Mouse (Mus musculus) stomach, embryonic 16.5 days (tissue): ENCODE measurements around the gene Chrnb2. TPM values are rescaled to one million over a fixed set of nuclear protein-coding genes. Genes with fewer than 3 reads are reported as not detected.

Experiments
- ATAC-seq: fragments of 200-750 bp; cut with Nextera tagmentation; 2 replicates; pipeline ENCODE4 v1.8.0; 2017; ENCODE audit warnings: moderate number of reproducible peaks, moderate TSS enrichment; ENCODE audit not compliant: insufficient read depth, low FRiP score
- H3K27ac ChIP-seq: fragments of 300-500 bp; sonication (generic); 2 replicates; pipeline ENCODE4 v1.5.1; 2014; ENCODE audit warnings: low read length
- H3K27me3 ChIP-seq: fragments of 300-500 bp; sonication (generic); 2 replicates; pipeline ENCODE4 v1.6.1; 2014; ENCODE audit warnings: low read length, control low read depth, mixed read lengths; ENCODE audit not compliant: control insufficient read depth, insufficient read depth
- H3K36me3 ChIP-seq: fragments of 300-500 bp; sonication (generic); 2 replicates; pipeline ENCODE4 v1.6.1; 2014; ENCODE audit warnings: low read length; ENCODE audit not compliant: control insufficient read depth, insufficient read depth
- H3K4me1 ChIP-seq: fragments of 300-500 bp; sonication (generic); 2 replicates; pipeline ENCODE4 v1.6.1; 2014; ENCODE audit warnings: low read length, control low read depth, mixed read lengths; ENCODE audit not compliant: control insufficient read depth, insufficient read depth
- H3K4me2 ChIP-seq: fragments of 300-500 bp; sonication (generic); 2 replicates; pipeline ENCODE4 v1.6.1; 2014; ENCODE audit warnings: low read depth, low read length, mixed read lengths
- H3K4me3 ChIP-seq: fragments of 300-500 bp; sonication (generic); replicated peaks from 2 replicates; pipeline ENCODE4 v1.5.1; 2014; ENCODE audit warnings: mild to moderate bottlenecking, low read length
- H3K9ac ChIP-seq: fragments of 300-500 bp; sonication (generic); 2 replicates; pipeline ENCODE4 v1.6.1; 2014; ENCODE audit warnings: low read length
- H3K9me3 ChIP-seq: fragments of 300-500 bp; sonication (generic); replicated peaks from 2 replicates; pipeline ENCODE4 v1.6.1; 2016; ENCODE audit warnings: low read length, control low read depth; ENCODE audit not compliant: control insufficient read depth
- WGBS: fragments of 180-500 bp; shearing (Covaris S2); extraction: QIAGEN DNeasy Blood & Tissue Kit; methylation state at CpG from one replicate; pipeline ENCODE4 v1.1.7; 2014; 5-methylcytosine and 5-hydroxymethylcytosine counted together
- polyA plus RNA-seq: library from polyadenylated mRNA; unstranded; fragments of >200 nt; fragmentation: Nextera tagmentation; extraction: Ambion mirVana; gene quantifications from 2 replicates; pipeline ENCODE4 v1.2.1, GENCODE M21; 2015

Chrnb2 gene
- polyA plus RNA-seq, 1 experiment from 2014 or later, result 1.2 TPM

DNA sequence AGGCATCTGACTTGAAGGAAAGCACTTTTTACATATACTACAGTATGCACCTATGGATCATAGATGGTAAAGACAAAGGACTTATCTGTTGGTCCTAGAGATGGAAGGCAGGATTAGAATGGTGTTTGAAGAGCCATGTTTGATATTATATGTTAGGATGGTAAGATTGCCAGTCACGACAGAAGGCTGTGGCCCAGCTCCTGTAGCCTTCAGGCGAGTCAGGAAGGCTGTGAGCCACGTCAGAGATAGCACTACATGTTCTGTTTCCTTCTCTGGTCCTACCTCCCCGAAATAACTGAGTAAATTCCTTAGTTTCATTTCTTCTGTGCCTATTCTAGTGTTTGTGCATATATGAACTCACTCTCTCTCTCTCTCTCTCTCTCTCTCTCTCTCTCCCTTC is 32.3 kb downstream of the Chrnb2 start:
- Histone ChIP-seq H3K9ac (no peak overlapping the region), H3K9me3 (no peaks in the 10 kb centered on the region), H3K36me3 (no peaks in the 10 kb centered on the region), H3K4me1 (peaks cover 12% of the 10 kb centered on the region), H3K4me2 (no peak overlapping the region), H3K27me3 (no peaks in the 10 kb centered on the region), H3K4me3 (no peak overlapping the region), H3K27ac (no peak overlapping the region)
- WGBS, result 82% methylated on average over 4 of the region's 4 CpGs
- no peak for ATAC-seq

DNA sequence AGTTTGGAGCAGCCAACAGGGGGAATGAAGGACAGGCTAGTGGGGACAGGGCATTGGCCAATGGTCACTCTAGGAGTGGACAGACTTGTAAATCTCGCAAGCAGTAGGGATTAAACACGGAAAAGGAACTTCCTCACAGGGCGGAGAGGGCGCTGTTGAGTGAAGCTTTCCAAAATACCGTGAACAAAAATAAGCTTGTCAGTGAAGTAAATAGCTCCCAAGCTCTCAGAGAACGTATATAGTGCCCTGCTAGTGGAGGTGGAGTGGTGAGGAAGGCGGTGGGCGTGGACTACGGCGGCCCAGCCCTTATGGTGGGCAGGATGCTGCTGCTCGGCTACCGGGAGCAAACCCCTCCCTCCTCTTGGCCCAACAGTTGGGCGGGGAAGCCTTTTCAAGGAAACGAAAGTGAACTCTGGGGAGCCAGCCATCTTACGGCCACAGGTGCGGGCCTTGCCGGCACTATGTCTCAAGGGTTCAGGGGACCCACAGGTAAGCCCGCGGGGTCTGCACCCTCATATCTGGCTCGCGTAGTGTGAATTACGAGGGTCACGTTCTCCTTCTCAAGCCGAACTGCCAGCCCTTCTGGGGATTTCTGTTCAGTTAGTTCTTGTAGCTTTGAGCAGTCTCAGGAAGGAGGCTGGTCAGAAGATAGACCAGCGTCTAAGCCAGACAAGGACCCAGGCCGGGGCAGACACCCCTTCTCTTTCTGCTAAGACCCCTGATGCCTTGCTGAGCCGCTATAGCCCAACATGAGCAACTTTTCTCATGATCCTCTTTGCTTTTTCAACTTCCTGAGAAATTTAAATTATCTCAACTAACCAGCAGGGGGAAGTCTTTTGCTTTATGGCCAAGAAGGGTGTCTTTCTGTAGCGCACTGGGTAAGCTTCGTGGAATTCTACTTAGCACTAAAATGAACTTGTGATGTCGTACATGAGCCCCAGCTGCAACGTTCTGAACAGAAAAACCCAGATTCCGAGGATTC is 33.8 kb downstream of the Chrnb2 start:
- Histone ChIP-seq H3K36me3 (no peaks in the 10 kb centered on the region), H3K9ac (peak overlapping the region; percentile 83), H3K4me2 (peak overlapping the region; percentile 66), H3K27me3 (no peaks in the 10 kb centered on the region), H3K27ac (peak overlapping the region; percentile 85), H3K9me3 (no peaks in the 10 kb centered on the region), H3K4me3 (peak overlapping the region; percentile 78), H3K4me1 (peaks cover 12% of the 10 kb centered on the region)
- 1% methylated on average over 32 of the region's 32 CpGs for WGBS
- peak; percentile 95 for ATAC-seq

DNA sequence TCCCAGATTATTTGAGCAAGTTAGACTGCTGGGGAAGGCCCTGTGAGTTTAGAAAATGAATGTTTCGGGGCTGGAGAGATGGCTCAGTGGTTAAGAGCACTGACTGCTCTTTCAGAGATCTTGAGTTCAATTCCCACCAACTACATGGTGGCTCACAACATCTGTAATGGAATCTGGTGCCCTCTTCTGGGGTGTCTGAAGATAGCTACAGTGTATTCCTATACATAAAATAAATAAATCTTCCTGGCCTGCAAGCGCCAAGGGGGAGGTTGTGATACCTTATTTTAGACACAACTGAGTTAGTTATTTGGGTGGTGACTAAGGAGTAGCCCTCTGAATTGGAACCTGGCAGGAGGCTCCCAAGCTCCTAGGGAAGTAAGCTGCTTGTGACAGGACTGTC is 35.6 kb downstream of the Chrnb2 start:
- Histone ChIP-seq H3K4me1 (peaks cover 12% of the 10 kb centered on the region), H3K4me3 (no peak overlapping the region), H3K4me2 (no peak overlapping the region), H3K36me3 (no peaks in the 10 kb centered on the region), H3K27ac (no peak overlapping the region), H3K27me3 (no peaks in the 10 kb centered on the region), H3K9ac (no peak overlapping the region), H3K9me3 (no peaks in the 10 kb centered on the region)
- ATAC-seq, result no peak
- WGBS, result 72% methylated on average over 2 of the region's 2 CpGs

DNA sequence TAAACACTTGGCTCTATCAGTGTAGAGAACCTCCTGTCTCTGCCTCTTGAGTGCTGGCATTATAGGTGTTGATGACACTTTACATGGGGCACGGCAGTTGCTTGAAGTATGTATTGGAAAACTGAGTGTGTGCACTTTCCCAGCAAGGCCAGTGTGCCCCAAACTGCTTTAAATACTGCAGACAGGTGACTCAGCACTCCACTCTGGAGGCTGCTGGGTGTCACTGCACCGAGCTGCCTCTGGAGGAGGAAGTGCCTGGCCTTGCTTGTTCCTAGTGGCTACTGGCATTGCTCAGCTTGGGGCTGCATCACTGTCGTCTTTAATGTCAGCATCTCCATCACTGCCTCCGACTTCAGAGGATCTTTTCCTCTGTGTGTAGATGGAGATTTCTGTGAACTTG is 37.4 kb downstream of the Chrnb2 start:
- Histone ChIP-seq H3K4me3 (no peak overlapping the region), H3K4me2 (no peak overlapping the region), H3K9me3 (no peaks in the 10 kb centered on the region), H3K9ac (no peak overlapping the region), H3K4me1 (peaks cover 12% of the 10 kb centered on the region), H3K27ac (no peak overlapping the region), H3K27me3 (no peaks in the 10 kb centered on the region), H3K36me3 (no peaks in the 10 kb centered on the region)
- WGBS, result 19% methylated on average over 4 of the region's 4 CpGs
- no peak for ATAC-seq

DNA sequence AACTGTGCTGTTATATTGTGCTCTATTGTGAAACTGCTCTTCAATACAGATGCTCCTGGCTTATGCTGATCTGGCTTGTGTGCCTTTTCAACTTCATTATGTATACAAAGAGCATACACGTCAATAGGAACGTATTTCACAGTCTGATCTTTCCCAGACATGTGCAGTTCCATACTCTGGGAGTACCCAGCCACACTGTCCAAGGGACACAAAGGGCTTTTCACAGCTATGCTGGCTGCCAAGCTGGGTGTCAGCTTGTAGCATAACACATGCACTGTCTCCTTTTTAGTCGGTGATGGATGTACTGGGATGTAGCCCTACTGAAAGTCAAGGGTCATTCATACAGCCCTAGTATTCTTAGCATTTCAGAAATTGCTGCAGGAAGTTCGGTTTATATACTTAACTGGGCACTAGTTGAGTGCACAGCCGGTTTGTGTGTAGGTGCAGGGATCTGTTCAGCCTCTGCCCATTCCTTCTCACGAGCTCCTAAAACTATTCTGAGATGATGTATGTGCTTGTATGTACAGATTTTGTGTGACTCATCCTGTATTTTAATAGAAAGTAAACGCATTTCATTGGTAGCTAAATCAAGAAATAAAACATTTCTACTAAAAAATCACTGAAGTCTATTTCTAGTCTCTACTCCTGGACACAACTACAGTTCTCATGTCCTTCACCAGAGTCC is 40.9 kb downstream of the Chrnb2 start:
- Histone ChIP-seq H3K27me3 (no peaks in the 10 kb centered on the region), H3K9me3 (no peaks in the 10 kb centered on the region), H3K4me3 (no peak overlapping the region), H3K27ac (no peak overlapping the region), H3K4me2 (no peak overlapping the region), H3K9ac (no peak overlapping the region), H3K36me3 (no peaks in the 10 kb centered on the region), H3K4me1 (peaks cover 6% of the 10 kb centered on the region; the same call in 1 of the 2 replicates)
- WGBS, result 55% methylated on average over 7 of the region's 7 CpGs
- no peak for ATAC-seq

DNA sequence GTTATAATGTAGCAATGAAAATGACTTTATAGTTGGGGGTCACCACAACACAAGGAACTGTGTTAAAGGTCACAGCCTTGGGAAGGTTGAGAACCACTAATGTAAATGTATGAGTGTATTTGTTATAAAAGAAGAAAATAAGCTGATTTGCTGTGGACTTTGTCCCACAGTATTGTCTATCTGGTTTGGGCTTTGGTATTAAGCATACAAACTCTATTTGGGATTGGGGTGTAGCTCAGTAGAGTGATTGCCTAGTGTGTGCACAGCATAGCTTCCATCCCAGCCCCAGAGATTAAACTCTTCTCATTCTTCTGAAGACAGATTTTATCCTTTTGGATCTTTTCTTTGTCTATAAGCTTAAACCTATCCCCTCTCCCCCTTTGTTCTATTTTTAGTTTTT is 42.4 kb downstream of the Chrnb2 start:
- H3K27me3 ChIP-seq, result no peaks in the 10 kb centered on the region
- no peak overlapping the region for H3K4me2 ChIP-seq
- peaks cover 6% of the 10 kb centered on the region; the same call in 1 of the 2 replicates for H3K4me1 ChIP-seq
- peak; percentile 58; the same call in 1 of the 2 replicates for ATAC-seq
- no peak overlapping the region for H3K27ac ChIP-seq
- H3K9ac ChIP-seq, result no peak overlapping the region
- H3K36me3 ChIP-seq, result no peaks in the 10 kb centered on the region
- H3K4me3 ChIP-seq, result no peak overlapping the region
- H3K9me3 ChIP-seq, result no peaks in the 10 kb centered on the region

DNA sequence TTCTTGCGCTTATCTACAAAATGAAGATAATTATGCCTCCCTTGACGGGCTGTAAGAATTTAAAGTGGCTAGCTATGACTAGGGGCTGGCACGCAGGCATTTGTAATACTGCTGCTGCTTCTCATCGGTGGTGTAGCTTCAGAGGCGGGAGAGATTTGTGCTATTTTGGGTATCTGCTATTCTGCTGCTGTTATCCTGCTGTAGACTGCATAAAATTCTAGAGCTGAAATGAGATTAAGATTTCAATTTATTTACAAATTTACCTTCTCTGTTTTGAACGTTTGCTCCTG is 48.5 kb downstream of the Chrnb2 start:
- H3K9me3 ChIP-seq, result no peaks in the 10 kb centered on the region
- H3K4me3 ChIP-seq, result peak overlapping the region; percentile 92
- H3K4me1 ChIP-seq, result peaks cover 14% of the 10 kb centered on the region
- H3K27ac ChIP-seq, result no peak overlapping the region
- 50% methylated on average over 6 of the region's 6 CpGs for WGBS
- H3K9ac ChIP-seq, result peak overlapping the region; percentile 93
- H3K4me2 ChIP-seq, result peak overlapping the region; percentile 98
- ATAC-seq, result no peak
- H3K36me3 ChIP-seq, result no peaks in the 10 kb centered on the region
- H3K27me3 ChIP-seq, result no peaks in the 10 kb centered on the region

DNA sequence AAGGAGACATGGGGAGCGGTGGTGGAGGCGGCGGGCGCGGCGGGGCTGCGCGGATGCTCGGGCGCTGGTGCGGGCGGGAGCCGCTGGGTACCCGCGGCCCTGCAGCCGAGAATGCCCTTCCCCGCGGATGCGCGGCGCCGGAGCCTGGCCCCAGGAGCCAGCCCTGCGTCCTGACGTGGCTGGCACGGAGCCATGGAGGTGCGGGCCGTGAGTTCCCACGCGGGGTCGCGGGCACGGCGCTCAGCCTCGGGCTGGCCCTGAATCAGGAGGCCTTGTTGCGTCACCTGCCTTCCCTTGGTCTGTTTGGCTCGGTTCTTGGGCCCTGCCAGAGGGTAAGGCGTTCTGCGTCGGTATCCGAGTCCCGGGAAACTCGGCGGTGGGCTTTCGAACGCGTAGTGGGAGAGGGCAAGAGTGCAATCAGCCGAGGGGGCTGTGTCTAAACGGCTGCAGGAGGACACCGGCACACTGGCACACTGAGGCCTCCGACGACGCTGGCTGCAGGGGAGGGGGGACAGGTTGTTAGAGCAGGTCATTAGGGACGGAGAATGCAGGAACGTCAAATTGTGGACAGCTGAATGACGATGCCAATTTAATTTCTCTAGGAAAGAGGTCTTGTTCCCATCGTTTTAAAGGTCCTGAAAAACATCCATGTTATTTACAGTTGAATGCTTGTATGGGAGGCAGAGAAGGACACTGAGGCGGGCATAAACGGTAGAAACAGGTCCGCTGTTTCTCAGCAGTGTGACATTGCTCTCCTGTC is 49.0 kb downstream of the Chrnb2 start:
- Histone ChIP-seq H3K4me3 (peak overlapping the region; percentile 92), H3K27ac (peak overlapping the region; percentile 1; the same call in 1 of the 2 replicates), H3K4me2 (peak overlapping the region; percentile 98), H3K9me3 (no peaks in the 10 kb centered on the region), H3K36me3 (no peaks in the 10 kb centered on the region), H3K4me1 (peaks cover 12% of the 10 kb centered on the region), H3K9ac (peak overlapping the region; percentile 93), H3K27me3 (no peaks in the 10 kb centered on the region)
- 2% methylated on average over 57 of the region's 59 CpGs for WGBS
- ATAC-seq, result peak; percentile 64
